Mouse (Mus musculus) bone marrow macrophage, adult 2 months (primary cell): ENCODE data around the gene Phf24. TPM values are rescaled to one million over a fixed set of nuclear protein-coding genes. Genes with fewer than 3 reads are reported as not detected.

ENCODE experiments used
- H3K27ac ChIP-seq: 2 replicates; pipeline ENCODE4 v1.5.1; 2012; ENCODE audit warnings: low read depth, low read length; ENCODE audit not compliant: insufficient read depth
- H3K4me1 ChIP-seq: 2 replicates; pipeline ENCODE4 v1.6.1; 2012; ENCODE audit warnings: low read length; ENCODE audit not compliant: control insufficient read depth, insufficient read depth
- H3K4me3 ChIP-seq: 2 replicates; pipeline ENCODE4 v1.5.1; 2012; ENCODE audit warnings: mild to moderate bottlenecking, low read length, moderate library complexity; ENCODE audit not compliant: insufficient read depth
- CTCF ChIP-seq: IDR thresholded peaks from 2 replicates; pipeline ENCODE4 v1.5.1; 2012; ENCODE audit warnings: low read depth, mild to moderate bottlenecking, low read length, moderate library complexity
- POLR2A ChIP-seq: IDR thresholded peaks from 2 replicates; pipeline ENCODE4 v1.6.1; 2012; ENCODE audit warnings: mild to moderate bottlenecking, low read depth, low read length, borderline replicate concordance
- polyA plus RNA-seq: library from polyadenylated mRNA; stranded (reverse); fragments of >200 nt; gene quantifications from 2 replicates; pipeline ENCODE4 v1.2.4, GENCODE M21; 2012; ENCODE audit not compliant: missing spikeins, insufficient read depth, insufficient read length

Gene Phf24
- polyA plus RNA-seq, 1 experiment, result 0.70 TPM

- Histone ChIP-seq H3K27ac (no peak overlapping the region), H3K4me3 (no peak overlapping the region), H3K4me1 (no peaks in the 10 kb centered on the region)
- TF ChIP-seq POLR2A, result no peak
- no peak for TF ChIP-seq CTCF
Measured at GRCm38 (mm10) chr4:42928209-42928608, 11.7 kb downstream of the Phf24 start.

DNA sequence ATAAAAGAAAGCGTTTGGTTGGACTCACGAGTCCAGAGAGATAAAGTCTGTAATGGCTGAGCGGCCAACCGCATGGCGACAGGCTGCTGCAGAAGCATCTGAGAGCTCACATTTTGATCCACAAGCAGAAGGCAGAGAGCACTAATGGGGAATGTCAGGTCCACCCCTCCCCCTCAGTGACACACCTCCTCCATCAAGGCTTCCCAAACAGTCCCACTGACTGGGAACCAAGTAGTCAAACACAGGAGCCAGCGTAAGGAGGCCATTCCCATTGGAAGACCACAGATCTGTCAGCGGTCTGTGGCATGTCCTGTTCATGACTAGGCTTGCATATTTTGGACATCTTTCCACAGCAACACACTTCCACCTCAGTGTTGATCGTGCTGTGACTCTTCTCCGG is 12.5 kb downstream of the Phf24 start:
- TF ChIP-seq POLR2A (no peak), CTCF (no peak)
- Histone ChIP-seq H3K27ac (no peak overlapping the region), H3K4me3 (no peak overlapping the region), H3K4me1 (peaks cover 2% of the 10 kb centered on the region; the same call in 1 of the 2 replicates)

- H3K27ac ChIP-seq, result no peak overlapping the region
- no peak overlapping the region for H3K4me3 ChIP-seq
- H3K4me1 ChIP-seq, result peaks cover 2% of the 10 kb centered on the region; the same call in 1 of the 2 replicates
- TF ChIP-seq CTCF (no peak), POLR2A (no peak)
Measured at GRCm38 (mm10) chr4:42932229-42932969, 15.9 kb downstream of the Phf24 start.

GRCm38 (mm10) chr4:42933630-42934029 is 17.2 kb downstream of the Phf24 start:
- no peak overlapping the region for H3K4me3 ChIP-seq

GRCm38 (mm10) chr4:42941396-42941795 is 24.9 kb downstream of the Phf24 start:
- no peak overlapping the region for H3K27ac ChIP-seq
- TF ChIP-seq CTCF (no peak), POLR2A (no peak)
- no peak overlapping the region for H3K4me3 ChIP-seq
- H3K4me1 ChIP-seq, result no peaks in the 10 kb centered on the region

More at GRCm38 (mm10) chr4:42933630-42934029, 17.2 kb downstream of the Phf24 start:
- Histone ChIP-seq H3K27ac (no peak overlapping the region), H3K4me1 (peaks cover 2% of the 10 kb centered on the region; the same call in 1 of the 2 replicates)
- TF ChIP-seq POLR2A (no peak), CTCF (no peak)

- TF ChIP-seq CTCF (no peak), POLR2A (no peak)
- no peak overlapping the region for H3K27ac ChIP-seq
- H3K4me1 ChIP-seq, result 0 out of 2 replicates have a peak, but pooled peaks cover 3% of the 10 kb centered on the region
- H3K4me3 ChIP-seq, result no peak overlapping the region
Measured at GRCm38 (mm10) chr4:42943341-42943740, 26.9 kb downstream of the Phf24 start.

DNA sequence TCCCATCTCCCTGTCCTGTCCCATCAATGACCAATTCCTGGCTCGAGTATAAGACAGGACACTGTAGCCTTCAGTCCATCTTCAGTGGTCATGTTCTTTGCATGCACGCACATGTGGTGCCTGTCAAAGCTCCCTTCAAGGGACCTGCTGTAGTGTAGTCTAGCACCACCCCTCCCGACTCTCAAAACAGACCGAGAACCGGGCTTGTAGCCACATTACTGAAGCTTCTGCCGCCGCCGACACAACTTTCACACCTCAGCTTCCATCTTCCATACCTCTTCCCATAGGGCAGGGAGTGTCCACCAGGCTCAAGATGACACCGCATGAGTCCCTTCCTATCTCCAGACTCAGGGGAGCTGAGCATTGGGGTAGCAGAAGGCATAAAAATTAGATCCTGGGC is 27.7 kb downstream of the Phf24 start:
- peaks cover 6% of the 10 kb centered on the region for H3K4me1 ChIP-seq
- no peak overlapping the region for H3K27ac ChIP-seq
- no peak overlapping the region for H3K4me3 ChIP-seq
- TF ChIP-seq POLR2A, result no peak
- TF ChIP-seq CTCF, result no peak

GRCm38 (mm10) chr4:42945043-42945442 is 28.6 kb downstream of the Phf24 start:
- H3K4me3 ChIP-seq, result no peak overlapping the region
- H3K27ac ChIP-seq, result no peak overlapping the region
- TF ChIP-seq CTCF (no peak), POLR2A (no peak)
- peaks cover 7% of the 10 kb centered on the region for H3K4me1 ChIP-seq

DNA sequence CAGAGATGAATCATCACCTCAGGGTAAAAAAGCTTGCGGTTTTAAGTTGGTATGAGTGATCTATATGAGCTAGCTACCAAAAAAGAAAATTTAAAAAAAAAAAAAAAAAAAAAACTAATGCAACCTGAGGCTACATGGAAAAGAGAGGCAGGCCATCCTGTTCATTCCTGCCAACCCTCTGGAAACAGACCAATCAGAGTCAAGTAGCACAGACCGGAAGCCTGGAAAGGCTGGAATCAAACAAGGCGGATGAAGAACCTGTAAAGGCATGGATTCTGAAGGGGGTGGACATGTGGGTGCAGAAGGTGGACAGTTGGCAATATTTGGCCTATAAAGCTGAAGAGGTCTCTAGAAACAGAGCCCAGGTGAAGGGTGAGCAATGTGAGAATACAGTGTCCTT is 29.0 kb downstream of the Phf24 start:
- Histone ChIP-seq H3K4me1 (peaks cover 7% of the 10 kb centered on the region), H3K4me3 (no peak overlapping the region), H3K27ac (no peak overlapping the region)
- TF ChIP-seq POLR2A, result no peak
- no peak for TF ChIP-seq CTCF

- Histone ChIP-seq H3K27ac (no peak overlapping the region), H3K4me1 (peaks cover 7% of the 10 kb centered on the region), H3K4me3 (no peak overlapping the region)
- no peak for TF ChIP-seq CTCF
- no peak for TF ChIP-seq POLR2A
Measured at GRCm38 (mm10) chr4:42945952-42946351, 29.5 kb downstream of the Phf24 start.
